Mouse (Mus musculus): ENCODE data around the gene Ephb1. TPM values are rescaled to one million over a fixed set of nuclear protein-coding genes. Genes with fewer than 3 reads are reported as not detected.
A peak's percentile ranks its signal among the peaks of the same experiment; 100 is the strongest.

The Ephb1 gene
- total and polyA plus RNA-seq, 2 experiments = under 0.01 to 0.05 TPM

DNA sequence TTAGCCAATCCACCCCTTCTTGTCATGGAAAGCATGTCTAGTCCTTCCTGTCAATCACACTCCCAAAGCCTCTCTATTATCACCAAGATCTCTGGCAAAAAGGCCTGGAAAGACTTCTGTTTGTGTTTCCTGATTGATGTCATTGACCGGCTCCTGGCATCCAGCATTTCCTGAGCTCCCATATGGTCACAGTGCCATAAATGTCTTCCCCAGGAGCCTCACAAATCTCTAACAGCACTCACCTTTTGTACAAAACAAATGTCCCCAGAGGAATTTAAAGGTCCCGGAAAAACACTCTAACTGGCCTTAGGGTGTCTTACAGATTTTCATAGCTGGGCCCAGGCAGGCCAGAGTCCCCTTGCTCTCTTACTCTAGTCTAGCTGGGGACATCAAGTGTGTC is 112.9 kb downstream of the Ephb1 start:
- no peaks in the 10 kb centered on the region for H3K27me3 ChIP-seq (ENCODE audit: control insufficient read depth, insufficient read depth, low read length)
- DNase-seq (ENCODE audit: extremely low read depth, low read depth, low spot score) = peak; percentile 2
- no peaks in the 10 kb centered on the region for H3K79me2 ChIP-seq (ENCODE audit: control insufficient read depth, insufficient read depth, low read length)
- no peak overlapping the region for H3K4me3 ChIP-seq (ENCODE audit: insufficient read depth, low read depth, low read length)
- no peak for TF ChIP-seq CTCF (IDR thresholded peaks at IDR 0.05; ENCODE audit: low read depth, low read length)
- TF ChIP-seq POLR2A (IDR thresholded peaks at IDR 0.05; ENCODE audit: extremely low read depth, insufficient read depth, low read length) = no peak
- 76% methylated on average over 2 of the region's 2 CpGs for WGBS
- H3K4me1 ChIP-seq (ENCODE audit: control insufficient read depth, insufficient read depth, low read length) = no peaks in the 10 kb centered on the region
- H3K27ac ChIP-seq (replicated peaks; ENCODE audit: insufficient read depth, low read depth, low read length) = no peak overlapping the region
- H3K9ac ChIP-seq (ENCODE audit: low read depth, low read length) = no peak overlapping the region
- H3K36me3 ChIP-seq (ENCODE audit: control insufficient read depth, insufficient read depth, low read length) = no peaks in the 10 kb centered on the region

DNA sequence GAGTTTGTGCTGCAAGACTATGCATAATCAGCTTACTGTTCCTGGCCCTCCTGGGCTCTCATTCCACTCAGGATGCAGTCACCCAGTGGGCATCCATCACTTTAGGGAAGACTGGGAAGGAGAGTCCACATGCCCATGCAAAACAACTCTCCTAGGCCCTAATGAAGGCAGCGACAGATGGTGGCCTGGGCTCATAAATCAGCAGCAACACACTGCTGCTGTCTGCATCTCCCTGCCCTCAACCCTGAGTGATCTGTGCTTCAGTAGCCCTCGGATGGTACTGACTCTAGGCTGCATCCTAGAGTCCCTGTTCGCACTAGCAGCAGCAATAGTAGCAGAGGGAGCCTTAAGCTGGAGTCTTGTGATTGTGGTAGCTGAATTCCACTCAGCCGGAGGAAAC is 114.3 kb downstream of the Ephb1 start:
- no peak overlapping the region for H3K27ac ChIP-seq (replicated peaks; ENCODE audit: insufficient read depth, low read depth, low read length)
- no peak overlapping the region for H3K4me3 ChIP-seq (ENCODE audit: insufficient read depth, low read depth, low read length)
- no peak for DNase-seq (ENCODE audit: extremely low read depth, low read depth, low spot score)
- H3K4me1 ChIP-seq (ENCODE audit: control insufficient read depth, insufficient read depth, low read length) = no peaks in the 10 kb centered on the region
- H3K36me3 ChIP-seq (ENCODE audit: control insufficient read depth, insufficient read depth, low read length) = no peaks in the 10 kb centered on the region
- TF ChIP-seq CTCF (IDR thresholded peaks at IDR 0.05; ENCODE audit: low read depth, low read length) = no peak
- no peak for TF ChIP-seq POLR2A (IDR thresholded peaks at IDR 0.05; ENCODE audit: extremely low read depth, insufficient read depth, low read length)
- no peak overlapping the region for H3K9ac ChIP-seq (ENCODE audit: low read depth, low read length)
- no peaks in the 10 kb centered on the region for H3K79me2 ChIP-seq (ENCODE audit: control insufficient read depth, insufficient read depth, low read length)
- no peaks in the 10 kb centered on the region for H3K27me3 ChIP-seq (ENCODE audit: control insufficient read depth, insufficient read depth, low read length)
- WGBS = 72% methylated on average over 4 of the region's 4 CpGs

DNA sequence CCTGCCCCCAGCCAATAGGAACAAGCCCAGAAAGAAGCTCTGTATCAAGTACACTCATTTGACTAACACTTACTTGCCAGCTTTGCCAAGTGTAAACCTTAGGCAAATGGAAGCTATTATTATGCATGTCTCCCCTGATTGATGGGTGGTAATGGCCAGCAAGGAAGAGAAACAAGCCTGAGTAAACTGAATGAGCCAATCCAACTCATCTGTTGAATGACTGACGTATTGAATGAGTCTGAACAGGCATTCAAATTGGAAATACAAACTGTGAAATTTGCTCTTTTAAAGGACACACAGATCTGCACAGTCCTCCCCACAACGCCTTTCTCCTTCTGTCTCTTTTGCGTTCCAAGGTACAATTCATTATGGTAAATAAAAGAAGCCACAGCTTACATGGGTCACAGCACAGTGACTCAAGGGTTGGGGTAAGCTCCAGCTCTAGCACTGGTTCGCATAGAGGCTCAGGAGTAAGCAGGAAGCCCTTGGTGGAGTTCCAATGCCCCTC is 119.0 kb downstream of the Ephb1 start:
- H3K27me3 ChIP-seq (ENCODE audit: control insufficient read depth, insufficient read depth, low read length) = no peaks in the 10 kb centered on the region
- H3K79me2 ChIP-seq (ENCODE audit: control insufficient read depth, insufficient read depth, low read length) = no peaks in the 10 kb centered on the region
- H3K27ac ChIP-seq (replicated peaks; ENCODE audit: insufficient read depth, low read depth, low read length) = no peak overlapping the region
- H3K4me1 ChIP-seq (ENCODE audit: control insufficient read depth, insufficient read depth, low read length) = no peaks in the 10 kb centered on the region
- H3K9ac ChIP-seq (ENCODE audit: low read depth, low read length) = no peak overlapping the region
- TF ChIP-seq CTCF (IDR thresholded peaks at IDR 0.05; ENCODE audit: low read depth, low read length) (no peak), POLR2A (IDR thresholded peaks at IDR 0.05; ENCODE audit: extremely low read depth, insufficient read depth, low read length) (no peak)
- H3K36me3 ChIP-seq (ENCODE audit: control insufficient read depth, insufficient read depth, low read length) = no peaks in the 10 kb centered on the region
- DNase-seq (ENCODE audit: extremely low read depth, low read depth, low spot score) = no peak
- H3K4me3 ChIP-seq (ENCODE audit: insufficient read depth, low read depth, low read length) = no peak overlapping the region
- WGBS = 85% methylated on average over 4 of the region's 4 CpGs

DNA sequence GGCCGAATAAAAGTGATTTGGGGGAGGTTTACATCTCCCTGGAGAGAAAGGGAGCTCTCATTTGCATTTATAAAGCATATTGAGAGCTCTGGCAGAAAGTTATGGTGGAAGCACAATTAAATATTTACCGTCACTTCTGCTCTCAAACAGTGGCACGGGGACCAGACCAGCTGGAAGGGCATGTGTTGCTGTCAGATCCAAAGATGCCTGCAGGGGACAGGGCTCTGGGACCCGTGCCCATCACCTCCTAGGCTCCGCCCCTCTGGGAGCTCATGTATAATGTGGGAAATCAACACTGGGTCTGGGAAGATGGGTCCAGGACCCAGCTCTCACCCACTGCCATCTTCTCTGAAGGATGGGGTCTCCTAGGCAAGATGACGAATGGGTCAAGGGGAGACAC is 123.2 kb downstream of the Ephb1 start:
- TF ChIP-seq CTCF (IDR thresholded peaks at IDR 0.05; ENCODE audit: low read depth, low read length) (no peak), POLR2A (IDR thresholded peaks at IDR 0.05; ENCODE audit: extremely low read depth, insufficient read depth, low read length) (no peak)
- Histone ChIP-seq H3K4me1 (ENCODE audit: control insufficient read depth, insufficient read depth, low read length) (no peaks in the 10 kb centered on the region), H3K27me3 (ENCODE audit: control insufficient read depth, insufficient read depth, low read length) (no peaks in the 10 kb centered on the region), H3K9ac (ENCODE audit: low read depth, low read length) (no peak overlapping the region), H3K27ac (replicated peaks; ENCODE audit: insufficient read depth, low read depth, low read length) (no peak overlapping the region), H3K36me3 (ENCODE audit: control insufficient read depth, insufficient read depth, low read length) (no peaks in the 10 kb centered on the region), H3K4me3 (ENCODE audit: insufficient read depth, low read depth, low read length) (no peak overlapping the region), H3K79me2 (ENCODE audit: control insufficient read depth, insufficient read depth, low read length) (no peaks in the 10 kb centered on the region)
- WGBS = 71% methylated on average over 6 of the region's 6 CpGs
- no peak for DNase-seq (ENCODE audit: extremely low read depth, low read depth, low spot score)

DNA sequence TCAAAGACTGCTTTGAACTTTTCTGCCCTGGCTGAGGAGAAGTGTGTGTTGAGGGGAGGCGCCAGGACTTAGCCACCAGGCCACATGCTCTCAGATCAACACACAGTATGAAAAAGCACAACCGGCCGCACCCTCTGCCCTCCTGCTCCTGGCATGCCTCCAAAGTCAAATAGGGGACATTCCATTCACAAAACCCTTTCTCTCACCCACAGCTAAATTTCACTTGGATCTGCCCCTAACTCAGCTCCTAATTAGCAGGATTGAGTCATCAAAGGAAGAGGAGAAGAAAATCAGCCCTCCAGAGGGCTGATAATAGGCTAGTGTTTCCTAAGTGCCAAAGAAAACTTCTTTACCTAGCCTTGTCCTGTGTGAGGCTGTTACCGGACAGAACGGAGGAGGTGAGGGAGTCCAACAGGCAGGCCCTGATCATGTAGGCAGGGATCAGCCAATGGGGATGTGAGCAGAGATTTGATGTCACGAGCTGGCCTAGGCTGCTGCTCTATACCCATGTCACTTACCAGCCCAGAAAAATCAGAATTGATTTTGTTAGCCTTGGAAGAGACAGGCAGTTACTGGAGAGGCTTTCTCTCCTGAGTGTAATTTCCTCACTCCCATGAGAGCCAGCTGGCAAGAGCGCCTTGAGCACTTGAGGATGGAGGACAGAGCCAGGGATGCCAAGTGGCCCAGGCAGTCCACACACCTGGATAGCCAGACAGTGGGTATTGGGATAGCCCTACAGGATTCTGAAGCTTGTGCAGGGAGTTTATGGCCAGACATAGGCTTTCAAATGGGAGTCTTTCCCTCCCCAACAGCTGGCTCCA is 137.5 kb downstream of the Ephb1 start:
- no peaks in the 10 kb centered on the region for H3K27me3 ChIP-seq (ENCODE audit: control insufficient read depth, insufficient read depth, low read length)
- no peak overlapping the region for H3K9ac ChIP-seq (ENCODE audit: low read depth, low read length)
- 80% methylated on average over 7 of the region's 7 CpGs for WGBS
- H3K79me2 ChIP-seq (ENCODE audit: control insufficient read depth, insufficient read depth, low read length) = no peaks in the 10 kb centered on the region
- H3K4me1 ChIP-seq (ENCODE audit: control insufficient read depth, insufficient read depth, low read length) = no peaks in the 10 kb centered on the region
- DNase-seq (ENCODE audit: extremely low read depth, low read depth, low spot score) = no peak
- H3K36me3 ChIP-seq (ENCODE audit: control insufficient read depth, insufficient read depth, low read length) = no peaks in the 10 kb centered on the region
- no peak overlapping the region for H3K27ac ChIP-seq (replicated peaks; ENCODE audit: insufficient read depth, low read depth, low read length)
- TF ChIP-seq POLR2A (IDR thresholded peaks at IDR 0.05; ENCODE audit: extremely low read depth, insufficient read depth, low read length) = no peak
- no peak for TF ChIP-seq CTCF (IDR thresholded peaks at IDR 0.05; ENCODE audit: low read depth, low read length)
- H3K4me3 ChIP-seq (ENCODE audit: insufficient read depth, low read depth, low read length) = no peak overlapping the region

DNA sequence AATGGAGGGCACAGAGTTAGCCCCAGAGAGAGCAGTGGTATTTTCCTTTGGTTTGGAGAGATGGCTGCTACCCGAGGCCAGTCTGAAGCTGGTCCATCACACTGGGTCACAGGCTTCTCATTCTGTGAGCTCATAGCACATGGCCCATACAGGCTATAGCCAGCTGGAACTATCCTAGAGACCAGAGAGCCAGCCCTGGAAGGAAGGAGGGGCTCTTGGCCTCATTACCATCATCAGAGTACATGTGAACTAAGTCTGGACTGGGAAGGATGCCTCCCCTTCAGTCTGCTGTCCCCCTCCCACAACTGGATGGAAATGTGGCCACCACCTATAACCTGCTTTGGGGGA is 142.5 kb downstream of the Ephb1 start:
- DNase-seq (ENCODE audit: extremely low read depth, low read depth, low spot score) = no peak
- Histone ChIP-seq H3K27ac (replicated peaks; ENCODE audit: insufficient read depth, low read depth, low read length) (no peak overlapping the region), H3K27me3 (ENCODE audit: control insufficient read depth, insufficient read depth, low read length) (no peaks in the 10 kb centered on the region), H3K4me3 (ENCODE audit: insufficient read depth, low read depth, low read length) (no peak overlapping the region), H3K9ac (ENCODE audit: low read depth, low read length) (no peak overlapping the region), H3K4me1 (ENCODE audit: control insufficient read depth, insufficient read depth, low read length) (no peaks in the 10 kb centered on the region), H3K36me3 (ENCODE audit: control insufficient read depth, insufficient read depth, low read length) (no peaks in the 10 kb centered on the region), H3K79me2 (ENCODE audit: control insufficient read depth, insufficient read depth, low read length) (no peaks in the 10 kb centered on the region)
- no peak for TF ChIP-seq CTCF (IDR thresholded peaks at IDR 0.05; ENCODE audit: low read depth, low read length)
- TF ChIP-seq POLR2A (IDR thresholded peaks at IDR 0.05; ENCODE audit: extremely low read depth, insufficient read depth, low read length) = no peak
- WGBS = 53% methylated on average over 1 of the region's 1 CpGs
